Mouse (Mus musculus) testis, adult 10 weeks (tissue): Measurements from ENCODE around the gene Glb1l3. TPM values are rescaled to one million over a fixed set of nuclear protein-coding genes. Genes with fewer than 3 reads are reported as not detected.

Experiments used
- polyA plus RNA-seq: library from polyadenylated mRNA; stranded (reverse); fragments of 350-450 nt; fragmentation: Illumina TruSeq; extraction: RNeasy Lipid Tissue Mini Kit (QIAGEN cat#74804); gene quantifications from one replicate; pipeline ENCODE4 v1.2.3, GENCODE M21; 2014; ENCODE audit warnings: low read depth, low replicate concordance

Glb1l3 gene
- 291 TPM for polyA plus RNA-seq

GRCm38 (mm10) chr9:26860751-26861150 is at the start of gene Glb1l3:
Gene Glb1l3, minus strand, starts transcription at chr9:26860890.

DNA sequence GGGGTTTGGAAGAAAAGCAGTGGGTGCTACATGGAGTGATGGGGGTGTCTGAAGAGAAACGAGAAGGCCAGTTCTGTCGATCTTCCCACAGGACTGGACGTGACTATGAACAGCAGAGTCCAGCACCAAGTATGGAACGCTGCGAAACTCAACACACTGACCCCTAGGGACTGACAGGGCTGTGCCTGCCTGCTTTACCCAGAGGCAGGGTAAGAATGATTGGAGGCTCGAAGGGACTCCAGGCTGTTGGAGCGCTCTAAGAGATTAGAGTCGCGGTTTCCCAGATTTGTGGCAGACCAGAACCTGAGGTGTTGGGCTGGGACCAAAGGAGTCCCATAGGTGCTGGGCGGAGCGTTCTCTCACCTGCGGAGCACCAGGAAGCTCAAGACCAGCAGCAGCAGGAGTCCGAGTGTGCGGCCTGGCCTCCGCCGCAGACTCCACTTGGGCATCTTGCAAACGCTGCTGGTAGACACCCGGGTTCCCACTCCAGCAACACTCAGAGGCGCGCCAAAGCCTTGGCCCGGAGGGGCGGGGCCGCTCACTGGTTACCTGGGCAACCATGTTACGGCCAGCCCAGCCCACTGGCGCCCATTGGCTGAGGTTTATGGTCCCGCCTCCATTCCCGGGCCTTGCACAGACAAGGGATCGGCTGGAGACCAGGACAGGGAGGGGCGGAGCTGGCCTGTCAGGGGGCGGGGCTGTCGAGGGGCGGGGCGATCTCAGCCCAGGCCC is 54.6 kb downstream of the Glb1l3 start, which contains the start of gene Glb1l2:
TSS of gene Glb1l2 (minus strand) at position 534 of the 732 bp plus-strand sequence.

Other genes starting within 250 kb of the Glb1l3 start
- gene B3gat1, start 127.2 kb downstream of the Glb1l3 start, polyA plus RNA-seq: not detected
- 10.7 TPM for gene Glb1l2, start 54.4 kb downstream of the Glb1l3 start, polyA plus RNA-seq
- gene Gm1110, start 62.2 kb upstream of the Glb1l3 start, polyA plus RNA-seq: 0.34 TPM
- 7.5 TPM for gene Acad8, start 138.7 kb upstream of the Glb1l3 start, polyA plus RNA-seq
- gene Thyn1, start 138.8 kb upstream of the Glb1l3 start, polyA plus RNA-seq: 82.6 TPM
- gene Vps26b, start 169.2 kb upstream of the Glb1l3 start, polyA plus RNA-seq: 9.7 TPM
- 26.5 TPM for gene Ncapd3, start 169.3 kb upstream of the Glb1l3 start, polyA plus RNA-seq